Mouse (Mus musculus) lung, adult 18-20 months (tissue): ENCODE data around the gene Fscn1.
A peak's percentile ranks its signal among the peaks of the same experiment; 100 is the strongest.

Experiments
- DNase-seq, 2 experiments: peaks; one replicate each; pipeline ENCODE4 v3.0.0; 2022; ENCODE audit warnings: mixed read lengths in 2 of 2

The Fscn1 gene

DNA sequence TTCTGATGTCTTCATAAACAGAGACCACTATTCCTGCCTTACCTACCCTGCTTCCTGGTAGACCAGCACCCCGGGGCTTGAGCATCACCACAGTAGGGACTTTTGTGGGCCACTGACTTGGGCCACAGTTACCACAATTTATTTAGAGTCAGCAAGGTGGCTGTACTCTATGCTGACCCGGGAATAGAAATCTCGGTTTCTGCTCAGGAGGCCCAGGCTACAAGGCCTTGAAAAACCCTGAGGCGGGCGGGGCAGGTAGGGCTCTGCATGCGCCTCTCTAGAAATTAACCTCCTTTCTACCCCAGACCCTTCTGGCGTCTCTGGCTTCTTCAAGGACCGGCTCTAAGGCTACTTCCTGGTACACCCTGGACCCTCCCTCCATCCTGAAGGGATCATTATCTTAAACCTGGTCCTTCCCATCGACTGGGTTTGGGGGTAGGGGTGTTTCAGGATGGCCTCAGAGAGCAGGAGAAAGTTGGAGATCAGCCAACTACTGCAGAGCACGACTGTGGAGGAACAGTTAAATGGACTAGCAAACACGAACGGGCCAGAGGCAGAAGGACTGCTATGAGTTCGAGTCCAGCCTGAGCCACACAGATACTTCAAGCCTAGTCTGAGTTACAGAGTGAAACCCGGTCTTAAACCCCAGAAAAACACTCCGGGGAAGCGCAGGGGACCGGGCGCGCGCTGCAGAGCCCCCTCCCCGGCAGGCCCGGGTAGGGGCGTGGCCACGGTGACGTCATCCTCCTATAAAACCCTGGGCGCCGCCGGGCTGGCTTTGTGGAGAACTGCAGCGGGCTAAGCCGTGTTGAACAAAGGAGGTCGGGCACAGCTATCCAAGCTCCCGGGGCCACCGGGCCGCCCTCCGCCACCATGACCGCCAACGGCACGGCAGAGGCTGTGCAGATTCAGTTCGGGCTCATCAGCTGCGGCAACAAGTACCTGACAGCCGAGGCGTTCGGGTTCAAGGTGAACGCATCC lies at the start of gene Fscn1:
Fscn1 (plus strand) TSS at position 768 of the 981 bp plus-strand sequence.
- peak; percentile 52 to 71 for DNase-seq

GRCm38 (mm10) chr5:142911629-142912028 lies 48.5 kb upstream of the Fscn1 start:
- DNase-seq = peak in 1 of 2 experiments; percentile 2

- no peak for DNase-seq
These were observed 47.8 kb upstream of the Fscn1 start for GRCm38 (mm10) chr5:142912320-142912719.

DNA sequence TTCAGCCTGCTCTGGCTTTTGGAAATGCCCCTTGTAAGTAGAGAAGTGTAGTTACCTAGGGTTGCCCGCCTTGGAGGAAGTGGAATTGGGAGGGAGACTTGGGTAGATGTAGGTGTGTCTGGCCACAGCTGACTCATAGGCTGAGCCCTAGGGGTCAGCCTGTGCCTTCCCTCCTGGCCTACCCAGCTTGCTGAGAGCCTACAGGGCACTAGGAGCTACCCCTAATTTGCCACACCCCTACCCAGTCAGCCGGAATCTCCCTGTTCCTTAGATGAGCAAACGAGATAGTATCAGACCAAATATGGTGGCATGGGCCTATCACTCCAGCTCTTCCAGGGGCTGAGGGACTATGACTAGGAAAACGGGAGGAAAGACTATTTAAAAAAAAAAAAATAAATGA lies 47.4 kb upstream of the Fscn1 start:
- peak; percentile 52 to 61 for DNase-seq

- no peak for DNase-seq
These were observed 44.9 kb upstream of the Fscn1 start for GRCm38 (mm10) chr5:142915231-142915630.

DNA sequence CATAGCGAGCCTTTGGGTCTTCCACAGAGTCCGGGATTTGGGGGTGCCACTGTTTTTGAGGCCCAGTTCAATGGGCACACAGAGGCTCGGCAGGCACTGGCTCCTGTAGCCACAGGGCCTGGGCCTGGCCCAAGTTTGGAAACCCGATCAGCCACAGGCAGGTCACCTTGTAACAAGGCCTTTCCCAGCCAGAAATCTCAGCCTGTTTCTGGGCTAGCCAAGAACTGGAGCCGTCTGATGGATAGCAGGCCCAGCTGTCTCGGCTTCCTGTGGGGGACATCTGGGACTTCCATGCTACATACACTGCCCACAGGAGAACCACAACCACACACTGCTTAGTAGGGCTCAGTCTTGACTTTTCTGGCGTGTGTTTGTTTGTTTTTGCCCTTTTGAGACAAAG lies 43.5 kb upstream of the Fscn1 start:
- DNase-seq = no peak

DNA sequence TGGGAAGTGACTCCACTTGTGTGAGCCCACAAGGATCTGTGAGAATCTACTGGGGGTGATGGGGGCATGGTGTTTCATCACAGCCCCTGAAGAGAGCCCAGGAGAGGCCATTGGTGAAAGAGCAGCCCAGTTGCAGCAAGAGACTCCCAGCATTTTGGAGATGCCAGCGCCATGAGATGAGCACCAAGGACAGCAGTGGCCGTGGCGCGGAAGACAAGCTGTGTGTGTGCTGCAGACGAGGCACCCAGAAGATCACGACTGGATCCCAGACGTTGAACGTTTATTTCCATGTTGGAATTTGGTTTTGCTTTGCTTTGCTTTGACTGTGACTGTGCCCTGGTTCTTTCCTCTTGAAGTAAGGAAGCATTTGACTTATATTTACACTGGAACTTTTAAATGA lies 42.7 kb upstream of the Fscn1 start:
- no peak for DNase-seq

DNA sequence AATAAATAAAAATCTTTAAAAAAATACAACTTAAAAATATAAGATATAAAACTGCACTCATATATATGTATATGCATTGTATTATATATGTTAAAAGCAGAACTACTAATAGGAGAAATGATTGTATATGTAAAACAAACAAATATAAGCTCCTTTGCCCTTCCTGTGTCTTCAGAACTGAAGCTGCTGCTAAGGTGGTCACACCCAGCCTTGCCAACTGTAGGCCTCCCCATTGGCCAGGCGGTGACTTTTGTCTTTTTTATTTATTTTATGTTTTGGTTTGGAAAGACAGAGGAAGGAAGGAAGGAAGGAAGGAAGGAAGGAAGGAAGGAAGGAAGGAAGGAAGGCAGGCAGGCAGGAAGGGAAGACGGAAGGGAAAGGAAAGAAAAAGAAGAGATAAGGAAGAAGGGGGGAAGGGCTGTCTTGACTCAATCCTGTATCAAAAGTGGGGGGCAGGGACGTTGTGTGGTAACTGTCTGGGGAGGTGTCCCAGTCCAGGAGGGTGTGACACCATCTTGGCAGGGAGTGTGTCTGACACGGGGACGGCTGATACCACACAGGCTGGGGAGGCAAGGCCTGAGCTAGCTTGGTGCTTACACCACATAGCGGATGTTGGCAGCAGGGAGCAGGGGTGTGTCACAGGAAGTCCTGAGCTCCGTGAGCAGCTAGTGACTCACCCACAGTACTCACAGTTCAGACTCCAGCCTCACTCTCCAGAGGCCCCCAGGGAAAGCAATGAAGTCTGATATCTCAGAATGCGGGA lies 39.7 kb upstream of the Fscn1 start:
- DNase-seq = peak; percentile 92 to 95

DNA sequence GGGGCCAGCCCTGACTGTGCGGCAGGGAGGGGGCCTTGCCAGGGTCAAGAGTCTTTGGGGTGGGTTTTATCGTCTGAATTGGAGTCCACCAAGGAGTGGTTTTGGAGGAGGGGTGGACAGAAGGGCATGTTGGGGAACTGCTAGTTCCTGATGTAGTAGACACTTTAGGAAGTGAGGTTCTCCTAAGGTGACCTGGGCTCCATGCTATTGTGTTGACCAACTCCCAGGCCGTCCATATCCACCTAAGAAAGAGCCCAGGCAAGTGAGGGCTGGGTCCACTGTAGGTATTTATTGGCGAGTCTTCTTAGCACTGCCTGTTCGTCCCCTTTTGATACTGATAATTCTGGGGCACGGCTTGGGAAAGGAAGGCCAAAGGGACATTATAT lies 39.1 kb upstream of the Fscn1 start:
- DNase-seq = no peak

GRCm38 (mm10) chr5:142922251-142922650 lies 37.9 kb upstream of the Fscn1 start:
- no peak for DNase-seq

DNA sequence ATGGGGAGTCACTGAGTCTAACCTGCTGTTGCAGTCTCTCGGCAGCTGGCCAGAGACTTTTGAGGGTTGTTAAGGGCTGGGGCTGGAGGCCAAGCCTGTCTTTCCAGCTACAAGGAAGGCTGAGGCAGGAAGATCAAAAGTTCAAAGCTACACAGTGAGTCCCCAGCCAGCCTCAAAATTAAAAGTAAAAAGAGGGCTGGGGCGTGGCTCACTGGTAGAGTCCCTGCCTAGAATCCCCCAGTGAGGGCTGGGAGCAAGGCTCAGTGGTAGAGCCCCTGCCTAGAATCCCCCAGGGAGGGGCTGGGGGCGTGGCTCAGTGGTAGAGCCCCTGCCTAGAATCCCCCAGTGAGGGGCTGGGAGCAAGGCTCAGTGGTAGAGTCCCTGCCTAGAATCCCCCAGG lies 36.4 kb upstream of the Fscn1 start:
- DNase-seq = no peak

DNA sequence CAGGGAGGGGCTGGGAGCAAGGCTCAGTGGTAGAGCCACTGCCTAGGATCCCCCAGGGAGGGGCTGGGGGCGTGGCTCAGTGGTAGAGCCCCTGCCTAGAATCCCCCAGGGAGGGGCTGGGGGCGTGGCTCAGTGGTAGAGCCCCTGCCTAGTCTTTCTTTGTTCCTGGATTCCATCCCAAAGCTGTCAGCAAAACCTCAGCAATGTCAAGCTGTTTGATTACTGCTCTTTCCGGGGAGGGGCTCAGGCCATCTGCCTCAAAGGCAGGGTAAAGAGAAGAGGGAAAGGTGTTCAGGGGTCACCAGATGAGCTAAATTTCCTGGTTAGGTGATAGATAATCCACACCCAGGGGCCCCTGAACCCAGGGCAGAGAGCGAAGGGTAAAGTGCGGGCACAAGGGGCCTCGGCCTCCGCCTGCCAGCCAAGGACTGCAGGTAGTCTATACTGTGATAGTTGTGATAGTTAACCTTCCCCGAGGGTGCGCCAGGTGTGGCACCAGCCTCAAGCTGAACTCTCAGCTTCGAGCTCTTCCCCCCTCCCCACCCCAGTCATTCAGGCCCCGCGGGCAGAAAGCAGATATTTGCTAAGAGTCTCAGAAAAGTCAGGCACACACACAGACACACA lies 35.7 kb upstream of the Fscn1 start:
- DNase-seq = no peak

DNA sequence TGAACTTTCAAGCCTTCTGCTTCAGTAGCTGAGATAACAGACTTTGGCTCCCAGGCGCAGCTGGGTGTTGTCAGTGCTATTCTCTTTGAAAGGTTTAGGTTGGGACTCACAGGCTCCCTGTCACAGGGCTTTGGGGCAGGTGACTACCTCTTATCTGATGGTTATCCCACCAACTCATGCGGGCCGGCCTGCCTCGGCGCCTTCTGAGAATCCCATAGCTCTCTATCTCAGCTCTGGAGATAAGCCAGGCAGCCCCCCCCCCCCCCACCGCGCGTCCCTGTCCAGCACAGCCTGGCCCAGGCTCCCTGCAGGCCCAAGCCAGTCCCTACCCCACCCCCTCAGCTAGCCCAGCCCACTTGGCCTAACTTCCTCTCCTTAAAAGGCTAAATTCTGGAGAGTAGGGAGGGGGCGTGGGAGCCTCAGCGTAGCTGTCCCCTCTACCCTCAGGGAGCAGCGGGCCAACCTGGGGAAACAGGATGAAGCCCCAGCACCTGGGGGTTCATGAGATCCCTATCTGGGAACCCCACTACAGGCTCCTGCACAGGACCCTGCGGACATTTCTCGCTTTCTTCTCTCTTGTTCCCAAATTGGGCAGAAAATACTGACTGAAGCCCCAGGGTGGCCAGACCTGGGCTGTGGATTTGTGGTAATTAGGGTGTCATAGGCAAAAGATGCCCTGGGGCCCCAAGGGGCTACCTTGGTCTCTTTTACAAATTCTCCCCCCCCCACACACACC lies 33.8 kb upstream of the Fscn1 start:
- peak; percentile 68 to 76 for DNase-seq

- DNase-seq = no peak
These were observed 33.3 kb upstream of the Fscn1 start for GRCm38 (mm10) chr5:142926940-142927228.

GRCm38 (mm10) chr5:142927341-142927930 lies 32.7 kb upstream of the Fscn1 start:
- DNase-seq = no peak

DNA sequence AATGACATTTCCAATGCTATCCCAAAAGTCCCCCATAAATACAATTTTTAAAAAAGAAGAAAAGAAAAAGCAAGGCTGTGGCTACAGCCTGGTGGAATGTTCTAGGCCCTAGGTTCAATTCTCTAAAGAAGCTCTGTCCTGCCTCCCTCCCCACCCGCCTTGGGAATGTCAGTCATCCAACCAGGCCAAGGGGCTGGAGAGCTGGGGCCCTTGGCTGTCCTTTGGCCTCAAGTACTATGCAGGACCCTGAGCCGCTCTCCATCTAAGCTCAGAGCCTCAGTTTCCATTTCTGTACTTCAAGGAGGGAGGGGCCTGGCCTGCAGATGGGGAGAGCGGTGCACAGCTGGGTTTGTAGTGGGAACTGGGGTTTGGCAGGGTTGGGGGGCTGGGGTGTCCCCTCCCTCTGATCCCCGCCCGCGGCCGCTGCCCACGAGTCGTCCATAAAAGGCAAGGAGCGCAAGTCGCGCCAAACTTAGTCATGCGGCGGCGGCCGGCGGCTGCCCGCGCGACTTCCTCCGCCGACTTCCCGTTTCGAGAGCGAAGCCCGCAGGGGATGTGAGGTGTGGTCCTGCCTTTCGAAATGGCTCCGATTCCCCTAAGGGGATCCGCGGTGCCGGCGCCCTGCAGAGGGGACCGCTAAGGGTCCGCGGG lies 31.3 kb upstream of the Fscn1 start:
- peak; percentile 91 to 93 for DNase-seq

DNA sequence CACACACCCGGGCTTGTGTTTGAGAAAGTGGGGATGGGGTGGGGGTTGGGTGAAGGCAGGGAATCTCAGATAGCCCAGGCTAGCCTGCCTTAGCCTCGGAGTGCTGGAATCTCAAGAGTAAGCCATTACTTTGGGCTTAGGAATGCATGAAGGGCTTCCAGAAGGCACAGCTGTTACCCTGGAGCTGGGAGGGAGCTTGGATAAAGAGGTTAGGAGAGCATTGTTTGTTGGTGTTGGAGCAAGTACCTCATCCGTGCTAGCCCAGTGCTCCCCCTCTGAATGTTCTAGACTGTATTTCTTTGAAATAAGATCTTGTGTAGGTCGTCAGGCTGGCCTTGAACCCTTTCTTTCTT lies 30.8 kb upstream of the Fscn1 start:
- no peak for DNase-seq

GRCm38 (mm10) chr5:142931241-142931745 lies 28.9 kb upstream of the Fscn1 start:
- no peak for DNase-seq

- peak; percentile 79 to 91 for DNase-seq
These were observed 28.0 kb upstream of the Fscn1 start for GRCm38 (mm10) chr5:142932084-142932685.

GRCm38 (mm10) chr5:142932731-142933130 lies 27.4 kb upstream of the Fscn1 start:
- DNase-seq = no peak

- peak; percentile 88 to 92 for DNase-seq
These were observed 24.4 kb upstream of the Fscn1 start for GRCm38 (mm10) chr5:142935642-142936335.
